Mouse (Mus musculus) gonadal fat pad, adult 2 months (tissue): Measurements from ENCODE around the gene Nrcam. TPM values are rescaled to one million over a fixed set of nuclear protein-coding genes. Genes with fewer than 3 reads are reported as not detected.
A peak's percentile ranks its signal among the peaks of the same experiment; 100 is the strongest.

Experiments
- DNase-seq: peaks from one replicate; pipeline ENCODE4 v3.0.0-alpha.2; 2012; ENCODE audit warnings: low read depth
- polyA plus RNA-seq: library from polyadenylated mRNA; depleted of rRNA; stranded (reverse); fragments of >200 nt; gene quantifications from 2 replicates; pipeline ENCODE4 v1.2.3, GENCODE M21; 2012; rRNA removed

Nrcam gene
- polyA plus RNA-seq, 1 experiment, result 0.24 TPM

- peak; percentile 9 for DNase-seq
These were observed 288.3 kb downstream of the Nrcam start for GRCm38 (mm10) chr12:44617001-44617421.

- no peak for DNase-seq
These were observed 288.8 kb downstream of the Nrcam start for GRCm38 (mm10) chr12:44617488-44617887.

GRCm38 (mm10) chr12:44639341-44639921 is 310.7 kb downstream of the Nrcam start:
- DNase-seq, result no peak

GRCm38 (mm10) chr12:44640579-44640978 is 311.9 kb downstream of the Nrcam start:
- DNase-seq, result no peak

Other genes with a start within 250 kb of the Nrcam start
- 9.1 and 10.1 TPM in 2 replicates for gene Dnajb9, start 118.6 kb upstream of the Nrcam start, polyA plus RNA-seq
- 31.5 and 34.0 TPM in 2 replicates for gene Pnpla8, start 107.5 kb upstream of the Nrcam start, polyA plus RNA-seq